Mouse (Mus musculus): Measurements from ENCODE around the gene Aldh1l1.
A peak's percentile ranks its signal among the peaks of the same experiment; 100 is the strongest.

Aldh1l1 gene

DNA sequence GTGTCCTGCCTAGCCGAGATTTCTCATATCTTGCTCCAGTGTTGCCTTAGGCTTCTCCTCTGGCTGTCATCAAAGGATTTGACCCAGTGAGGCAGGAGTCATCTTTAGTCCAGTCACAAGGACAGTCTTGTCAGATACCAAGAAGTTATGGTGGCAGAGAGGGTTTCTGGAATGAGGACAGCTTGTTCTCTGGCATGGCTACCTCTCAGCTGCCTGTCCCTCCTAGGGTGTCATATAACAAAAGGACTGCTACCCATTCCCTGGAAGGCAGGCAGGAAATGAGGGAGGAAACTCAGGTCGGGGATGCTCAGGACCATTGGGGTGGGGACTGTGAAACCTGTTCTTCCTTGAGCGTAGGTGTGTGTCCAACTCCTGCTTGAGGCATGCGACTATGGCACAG lies 14.1 kb upstream of the Aldh1l1 start:
- no peak for DNase-seq (ENCODE audit: low spot score)

DNA sequence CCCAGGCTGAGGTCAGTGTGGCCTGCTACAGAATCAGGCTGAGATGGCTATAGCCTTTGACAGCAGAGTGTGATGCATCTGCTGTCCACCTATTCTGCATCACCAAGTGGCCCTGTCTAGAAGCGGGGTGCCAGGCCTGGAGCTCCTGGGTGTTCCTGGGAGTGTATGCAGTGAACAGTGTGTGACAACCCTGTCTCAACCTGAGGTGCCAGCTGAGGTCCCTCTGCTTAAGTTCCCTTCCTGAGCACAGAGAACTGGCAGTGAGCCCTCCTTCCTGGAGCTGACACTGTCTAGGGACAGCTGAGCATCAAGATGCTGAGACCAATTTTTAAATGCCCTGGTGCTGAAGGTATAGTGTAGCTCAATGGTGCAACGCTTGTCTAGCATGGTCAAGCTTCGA lies 13.5 kb upstream of the Aldh1l1 start:
- DNase-seq (ENCODE audit: low spot score): no peak

DNA sequence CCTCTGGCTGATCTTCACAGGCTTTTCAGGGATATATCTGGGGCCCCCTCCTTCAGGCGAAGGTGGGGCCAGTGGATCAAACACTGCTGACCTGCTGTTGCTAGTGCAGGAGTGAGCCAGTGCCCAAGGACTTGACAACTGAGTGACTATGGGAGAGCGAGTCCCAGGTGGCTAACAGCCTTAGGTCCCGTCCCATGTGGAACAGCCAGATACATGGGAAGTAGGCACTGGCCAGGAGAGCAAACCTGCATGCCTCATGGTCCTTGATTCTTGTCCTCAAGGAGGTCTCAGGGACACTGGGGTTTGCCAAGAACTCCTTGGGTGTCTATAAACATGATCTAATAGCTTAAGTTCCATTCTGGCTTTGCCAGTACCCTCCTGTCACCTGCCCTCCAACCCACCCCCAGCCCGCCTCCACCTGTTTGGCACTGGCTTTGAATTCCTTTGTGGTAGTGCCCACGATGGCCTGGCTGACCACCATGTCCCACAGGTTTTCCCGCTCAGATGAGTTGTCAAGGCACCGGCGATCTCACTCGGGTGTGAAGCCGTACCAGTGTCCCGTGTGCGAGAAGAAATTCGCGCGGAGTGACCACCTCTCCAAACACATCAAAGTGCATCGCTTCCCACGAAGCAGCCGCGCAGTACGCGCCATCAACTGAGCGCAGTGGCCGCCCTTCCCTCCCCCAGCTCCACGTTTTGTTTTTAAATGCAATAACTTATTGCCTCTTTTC lies 12.4 kb upstream of the Aldh1l1 start:
- no peak for DNase-seq (ENCODE audit: low spot score)

DNA sequence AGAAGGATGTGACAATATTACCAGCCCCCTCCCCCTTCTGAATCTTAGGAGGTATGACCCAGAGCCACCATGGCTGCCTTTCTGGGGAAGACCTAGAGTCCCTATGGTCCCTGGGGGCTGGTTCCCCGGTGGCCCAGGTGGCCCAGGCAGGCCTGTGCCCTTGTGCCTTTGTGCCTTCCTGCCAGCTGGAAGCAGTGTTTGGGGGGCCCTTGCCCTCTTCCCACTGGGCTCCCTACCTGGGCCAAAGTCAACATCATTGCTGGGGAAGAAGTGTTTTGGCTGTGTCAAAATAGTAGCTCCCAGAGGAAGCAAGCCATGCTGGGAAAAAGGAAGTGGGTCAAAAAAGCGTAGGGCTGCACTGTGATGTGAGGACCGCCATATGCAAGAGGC lies 11.9 kb upstream of the Aldh1l1 start:
- DNase-seq (ENCODE audit: low spot score): no peak

DNA sequence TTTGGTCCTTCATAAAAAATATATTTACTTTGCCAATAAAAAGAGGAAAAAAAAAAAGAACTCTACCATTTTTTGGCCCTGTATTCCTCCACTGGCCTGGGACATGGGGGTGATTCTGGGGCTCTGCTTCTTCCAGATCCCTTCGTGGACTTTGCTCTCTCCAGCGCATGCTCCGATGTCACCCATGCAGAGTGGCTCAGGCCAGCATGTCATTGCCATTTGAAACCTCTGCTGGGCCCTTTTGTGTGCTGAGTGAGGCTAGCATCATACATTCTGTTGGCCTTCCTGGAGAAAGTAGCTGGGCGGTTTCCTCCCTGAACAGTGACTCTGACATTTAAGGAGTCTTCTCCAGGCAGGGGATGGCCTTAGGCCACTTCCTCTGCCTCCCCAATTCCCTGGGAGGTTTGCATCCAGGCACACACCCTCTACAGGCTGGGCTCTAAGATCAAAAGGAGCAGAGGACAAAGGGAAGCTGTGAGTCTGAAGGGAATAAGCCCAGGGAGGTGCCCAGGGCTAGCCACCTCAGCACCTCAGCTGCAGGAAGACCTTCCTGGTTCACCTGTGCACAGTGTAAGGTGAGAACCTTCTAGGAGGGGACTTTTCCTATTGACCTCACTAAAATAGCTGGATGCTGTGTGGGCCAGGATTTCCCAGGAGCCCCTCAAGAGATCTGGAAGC lies 10.9 kb upstream of the Aldh1l1 start:
- no peak for DNase-seq (ENCODE audit: low spot score)

DNA sequence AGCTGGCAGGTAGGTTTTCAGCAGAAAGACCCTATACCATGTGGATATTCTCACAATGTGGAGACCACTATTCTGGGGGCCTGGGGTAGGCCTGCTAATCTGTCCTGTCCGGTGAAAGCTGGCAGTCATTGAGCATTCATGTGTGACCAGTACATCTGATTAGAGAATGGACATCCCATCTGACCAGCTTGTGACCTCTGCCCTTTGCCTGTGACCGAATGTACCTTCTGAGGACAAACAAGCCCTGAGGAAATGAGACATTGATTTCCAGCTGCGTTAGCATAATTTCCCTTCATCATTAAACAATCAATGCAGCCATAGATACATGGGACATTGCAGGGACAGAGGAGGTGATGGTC lies 10.4 kb upstream of the Aldh1l1 start:
- DNase-seq (ENCODE audit: low spot score): no peak

DNA sequence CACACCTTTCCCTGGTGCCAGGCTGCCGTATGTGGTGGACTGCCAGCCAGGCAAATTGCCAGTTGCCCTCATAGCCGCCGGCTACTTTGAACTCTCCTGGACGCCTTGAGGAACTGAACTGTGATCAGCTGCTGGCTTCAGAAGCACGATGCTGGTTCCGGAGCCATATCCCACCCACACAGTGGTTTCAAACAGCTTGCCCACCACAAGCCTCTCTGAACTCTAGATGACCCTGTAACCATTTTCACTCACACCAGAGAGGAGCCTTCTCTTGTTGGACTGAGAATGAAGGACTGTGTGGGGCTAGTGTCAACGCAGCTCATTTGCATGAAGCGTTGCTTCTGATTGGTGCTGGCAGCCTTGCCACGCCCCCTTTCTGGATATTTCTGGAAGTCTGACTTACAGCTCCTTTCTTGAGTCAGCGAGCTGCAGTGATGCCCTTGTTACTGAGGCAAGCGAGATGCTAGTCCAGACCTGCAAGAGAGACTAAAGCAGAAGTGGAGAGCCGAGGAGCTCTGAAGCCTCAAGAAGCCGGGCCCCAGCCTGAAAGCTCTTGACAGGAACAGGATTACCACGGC lies 9.2 kb upstream of the Aldh1l1 start:
- no peak for DNase-seq (ENCODE audit: low spot score)

DNA sequence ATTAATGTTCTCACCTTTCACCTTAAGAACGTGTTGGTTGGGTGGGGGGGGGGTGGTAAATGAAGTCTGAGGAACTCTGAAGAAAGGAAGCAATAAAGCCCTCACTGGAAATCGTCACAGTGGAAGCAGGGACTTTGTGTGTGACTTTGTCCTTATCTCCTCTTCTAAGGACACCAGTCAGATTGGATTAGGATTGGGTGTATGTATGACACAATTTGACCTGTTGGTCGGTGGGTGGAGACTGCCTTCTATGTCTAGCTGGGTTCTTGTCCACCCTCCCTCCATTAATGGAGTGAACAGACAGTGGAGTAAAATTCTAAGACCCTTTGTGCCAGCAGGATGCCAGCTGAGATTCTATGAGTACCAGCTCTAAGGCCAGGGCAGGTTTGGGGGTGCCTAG lies 2.0 kb upstream of the Aldh1l1 start:
- DNase-seq (ENCODE audit: low spot score): no peak

DNA sequence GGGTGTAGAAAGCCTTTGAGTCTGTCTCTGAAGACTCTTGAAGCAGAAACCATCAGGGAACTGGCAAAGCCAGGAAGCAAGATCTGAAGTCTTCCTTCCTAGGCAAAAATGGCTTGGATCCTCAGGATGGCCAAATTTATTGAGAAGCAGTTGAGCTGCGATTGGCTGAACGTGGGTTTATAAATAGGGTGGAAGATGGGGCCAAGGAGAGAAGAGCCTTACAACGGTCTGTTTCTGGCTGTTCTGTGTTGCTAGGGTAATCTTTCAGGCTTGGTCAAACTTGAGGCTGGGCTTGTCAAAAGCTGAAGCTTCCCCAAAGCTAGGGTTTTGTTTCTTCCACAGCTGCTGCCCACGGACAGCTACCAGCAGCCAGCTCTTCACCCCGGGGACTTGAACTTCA lies 1.4 kb upstream of the Aldh1l1 start:
- DNase-seq (ENCODE audit: low spot score): no peak

DNA sequence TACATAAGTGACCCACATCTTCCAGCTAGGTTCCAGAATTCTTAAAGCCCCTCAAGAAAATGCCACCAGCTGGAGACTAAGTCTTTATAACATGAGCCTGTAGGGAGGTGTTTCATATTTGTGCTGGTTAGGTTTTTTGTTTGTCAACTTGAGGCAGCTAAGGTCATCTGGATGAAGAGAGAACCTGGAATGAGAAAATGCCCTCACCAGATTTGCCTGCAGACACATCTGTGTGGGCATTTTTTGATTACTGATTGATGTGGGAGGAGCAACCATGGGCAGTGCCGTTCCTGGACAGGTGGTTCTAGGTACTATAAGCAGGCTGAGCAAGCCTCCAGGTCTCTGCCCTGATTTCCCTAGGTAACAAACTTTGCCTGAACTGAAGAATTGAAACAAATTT lies 1.3 kb downstream of the Aldh1l1 start:
- DNase-seq (ENCODE audit: low spot score): no peak

DNA sequence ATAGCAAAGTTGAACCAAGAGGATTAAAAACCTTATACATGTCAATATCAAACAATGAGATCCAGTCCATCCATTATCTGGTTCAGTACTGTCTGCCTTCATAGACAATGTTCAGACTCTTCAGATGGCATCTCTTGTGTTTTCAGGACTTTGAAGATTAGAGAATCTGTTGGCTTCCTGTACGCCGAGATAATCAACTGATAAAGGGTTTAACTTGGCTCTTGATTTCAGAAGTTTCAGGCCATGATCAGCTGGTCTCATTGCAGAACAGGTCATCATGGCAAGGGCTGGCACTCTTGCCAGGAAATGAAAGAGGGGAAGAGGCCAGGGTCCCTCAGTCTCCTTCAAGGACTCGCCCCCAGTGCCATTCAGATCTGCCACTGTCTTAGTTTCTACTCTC lies 3.3 kb downstream of the Aldh1l1 start:
- DNase-seq (ENCODE audit: low spot score): no peak

DNA sequence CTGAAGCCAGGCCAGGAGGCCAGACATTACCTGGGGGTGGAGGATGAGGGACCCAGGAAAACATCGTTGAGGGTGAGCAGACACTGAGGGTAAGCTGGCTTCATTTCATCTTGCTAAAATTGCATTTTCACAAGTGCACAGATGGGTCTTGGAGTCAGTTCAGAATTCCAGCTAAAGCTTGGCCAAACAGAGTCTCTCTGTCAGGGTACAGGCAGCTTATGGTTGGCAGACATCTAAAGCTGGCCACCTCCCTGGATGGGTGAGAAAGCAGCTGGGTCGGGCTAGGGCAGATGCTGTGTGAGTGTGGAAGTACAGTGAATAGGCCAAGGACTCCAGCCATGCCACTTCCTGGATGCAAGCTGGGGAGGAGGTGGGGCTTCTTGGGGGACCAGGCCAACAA lies 4.7 kb downstream of the Aldh1l1 start:
- no peak for DNase-seq (ENCODE audit: low spot score)

DNA sequence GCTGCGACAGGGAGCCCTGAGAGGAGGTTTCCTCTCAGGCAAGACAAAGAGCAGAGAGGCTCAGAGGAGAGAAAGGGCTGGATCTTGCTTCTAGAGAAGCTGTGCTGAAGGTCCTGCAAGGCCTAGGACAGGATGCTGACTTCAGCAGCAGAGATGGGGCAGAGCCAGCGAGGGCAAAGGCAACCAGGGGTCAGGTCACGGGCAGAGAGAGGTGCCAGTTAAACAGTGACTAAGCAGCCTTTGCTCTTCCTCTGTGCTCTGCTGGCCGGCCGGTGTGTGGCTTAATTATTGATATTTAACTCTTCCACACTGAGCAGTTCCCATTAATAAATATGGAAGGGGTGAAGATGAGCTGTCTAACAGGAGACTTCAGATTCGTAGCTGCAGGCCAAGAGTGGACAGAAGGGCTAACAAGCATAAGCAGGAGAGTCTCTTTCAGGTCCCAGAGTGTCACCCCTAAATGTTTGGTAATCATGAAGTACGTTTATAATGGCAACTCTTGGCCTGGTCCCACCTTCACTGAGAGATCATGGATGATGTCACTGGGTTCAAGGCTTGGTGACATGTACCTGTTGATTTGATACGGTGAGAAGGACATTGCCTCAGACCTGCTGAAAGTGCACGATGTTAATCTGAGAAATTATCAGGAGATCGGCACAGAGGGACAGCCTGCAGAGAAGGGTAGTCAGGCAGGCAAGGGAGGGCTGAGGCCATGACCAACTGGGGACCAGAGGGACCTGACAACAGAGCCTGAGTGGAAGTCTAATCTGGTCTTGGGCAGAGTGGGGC lies 5.9 kb downstream of the Aldh1l1 start:
- peak; percentile 86 for DNase-seq (ENCODE audit: low spot score)

DNA sequence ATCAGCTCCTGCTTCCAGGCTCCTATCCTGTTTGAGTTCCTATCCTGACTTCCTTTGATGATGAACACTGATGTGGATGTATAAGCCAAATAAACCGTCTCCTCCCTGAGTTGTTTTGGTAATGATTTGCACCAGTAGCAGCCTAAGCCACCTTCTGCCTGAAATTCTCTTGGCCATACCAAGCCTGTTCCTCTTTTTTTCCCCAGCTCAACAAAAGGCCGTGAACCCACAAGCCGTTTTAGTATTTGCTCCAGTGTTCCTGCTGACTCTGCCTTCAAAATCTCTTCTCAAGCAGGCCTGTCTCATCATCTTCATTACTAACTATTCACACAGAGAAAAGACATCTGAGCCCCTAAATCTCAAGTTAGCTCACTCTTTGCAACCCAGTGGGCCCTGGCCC lies 7.9 kb downstream of the Aldh1l1 start:
- no peak for DNase-seq (ENCODE audit: low spot score)

DNA sequence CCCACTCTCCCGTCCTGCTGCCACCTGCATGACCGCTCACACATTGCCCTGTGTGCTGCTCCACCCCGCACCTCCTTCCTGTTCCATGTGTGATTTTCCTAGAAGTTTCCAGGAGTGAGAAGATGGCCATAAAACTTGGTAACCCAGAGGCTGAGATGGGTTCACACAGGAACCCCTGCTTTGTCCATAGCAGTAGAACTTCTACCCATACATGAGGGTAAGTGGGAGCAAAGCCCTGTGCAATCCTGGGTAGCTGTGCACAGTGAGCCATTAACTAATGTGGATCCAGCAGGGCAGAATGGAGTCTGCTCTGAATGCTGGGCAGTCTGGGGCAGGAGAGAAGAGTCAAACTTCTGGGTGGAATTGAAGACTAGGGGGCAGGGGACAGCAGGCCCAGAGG lies 8.3 kb downstream of the Aldh1l1 start:
- no peak for DNase-seq (ENCODE audit: low spot score)

DNA sequence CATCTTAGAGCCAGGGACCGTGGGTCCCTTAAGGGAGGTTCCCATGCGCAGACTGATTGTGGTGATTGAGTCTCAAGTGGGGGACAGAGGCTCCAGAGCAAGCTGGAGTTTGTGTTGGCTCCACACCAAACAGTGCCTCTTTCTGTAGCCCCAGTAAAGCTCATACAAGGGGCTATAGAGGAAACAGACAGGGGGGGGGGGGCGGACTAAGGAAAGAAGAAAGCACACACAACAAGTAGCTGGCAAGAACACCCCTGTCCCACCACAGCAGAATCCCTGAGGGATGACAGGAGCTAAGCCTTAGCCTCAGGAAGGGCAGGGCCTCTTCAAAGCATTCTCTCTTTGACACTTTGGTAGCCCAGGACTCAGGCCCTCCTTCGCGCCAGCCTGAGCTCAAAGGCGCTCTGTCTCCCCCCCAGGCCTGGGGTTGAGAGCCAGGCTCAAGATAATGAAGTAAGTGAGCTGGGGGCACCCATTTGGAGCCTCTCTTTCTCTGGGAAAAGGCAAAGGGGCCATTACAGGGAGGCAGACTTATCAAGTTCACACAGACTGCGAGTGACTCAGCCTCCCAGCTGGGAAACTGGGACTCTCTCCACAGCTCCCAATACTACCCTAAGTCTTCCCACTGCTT lies 9.2 kb downstream of the Aldh1l1 start:
- DNase-seq (ENCODE audit: low spot score): no peak

DNA sequence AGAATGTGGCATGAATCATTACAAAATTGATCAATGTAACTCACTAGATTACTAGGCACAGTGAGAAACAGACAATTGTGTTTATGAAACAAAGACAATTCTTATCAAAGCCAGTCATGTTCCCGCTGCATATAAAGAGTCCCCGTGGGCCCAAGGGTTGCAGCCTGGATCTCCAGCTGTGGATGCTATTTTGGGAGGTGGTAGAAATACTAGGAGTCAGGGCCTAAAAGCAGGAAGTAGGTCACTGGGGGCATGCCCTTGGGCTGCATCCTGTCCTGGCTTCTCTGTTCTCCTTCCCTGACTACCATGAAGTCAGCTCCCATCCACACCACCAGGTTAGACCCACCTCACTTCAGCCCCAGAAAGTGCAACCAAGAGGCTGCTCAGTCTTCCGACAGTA lies 10.0 kb downstream of the Aldh1l1 start:
- no peak for DNase-seq (ENCODE audit: low spot score)

DNA sequence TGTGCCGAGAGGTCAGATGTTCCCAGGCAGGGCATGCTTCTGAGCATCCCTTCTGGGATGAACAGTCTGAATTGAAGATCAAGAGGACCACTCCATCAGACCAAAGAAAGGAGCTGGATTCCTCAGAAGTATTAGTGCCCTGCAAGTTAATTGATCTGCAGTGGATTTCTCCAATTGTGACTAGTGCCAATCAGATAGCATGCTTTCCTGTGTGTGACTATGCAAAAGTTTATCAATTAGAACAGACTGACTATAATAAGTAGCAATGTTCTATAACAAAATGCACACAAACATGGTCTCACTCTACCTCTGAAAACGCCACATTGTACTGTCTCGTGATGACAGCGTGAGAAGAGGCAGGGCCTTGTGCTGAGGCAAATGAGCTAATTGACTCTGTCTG lies 13.3 kb downstream of the Aldh1l1 start:
- no peak for DNase-seq (ENCODE audit: low spot score)

DNA sequence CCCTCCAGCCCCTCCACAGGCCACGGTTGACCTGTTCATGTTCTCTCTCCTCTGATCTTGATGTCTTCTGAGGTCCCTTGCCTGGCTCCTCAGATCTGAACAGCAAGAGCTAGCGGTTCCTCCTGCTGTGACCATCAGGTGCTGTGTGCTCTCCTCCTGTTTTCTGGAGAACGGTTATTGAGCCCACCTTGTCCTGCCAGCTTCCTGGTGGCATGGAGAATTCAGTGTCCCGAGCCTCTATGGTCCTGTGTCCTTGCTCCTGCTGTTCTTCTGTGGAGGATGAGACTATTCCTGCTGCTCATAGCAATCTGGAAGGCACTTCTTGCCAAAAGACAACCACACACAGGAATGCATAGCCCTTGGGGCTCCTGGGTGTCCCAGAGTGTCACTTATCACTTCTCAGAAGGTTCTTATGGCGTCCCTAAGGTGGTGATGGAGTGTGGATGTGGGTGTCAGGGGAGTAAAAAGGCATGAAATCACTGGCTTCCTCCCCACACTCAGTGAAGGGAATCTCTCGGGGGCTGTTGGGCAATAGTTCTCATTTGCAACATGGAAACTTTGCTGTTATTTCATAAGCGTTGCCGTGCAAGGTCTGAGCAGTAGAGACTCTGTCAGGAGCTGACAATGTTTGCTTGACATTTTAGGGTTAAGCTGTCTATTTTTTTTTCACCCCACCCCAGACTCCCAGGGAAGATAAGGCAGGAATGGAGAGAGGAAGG lies 15.2 kb downstream of the Aldh1l1 start:
- DNase-seq (ENCODE audit: low spot score): no peak

DNA sequence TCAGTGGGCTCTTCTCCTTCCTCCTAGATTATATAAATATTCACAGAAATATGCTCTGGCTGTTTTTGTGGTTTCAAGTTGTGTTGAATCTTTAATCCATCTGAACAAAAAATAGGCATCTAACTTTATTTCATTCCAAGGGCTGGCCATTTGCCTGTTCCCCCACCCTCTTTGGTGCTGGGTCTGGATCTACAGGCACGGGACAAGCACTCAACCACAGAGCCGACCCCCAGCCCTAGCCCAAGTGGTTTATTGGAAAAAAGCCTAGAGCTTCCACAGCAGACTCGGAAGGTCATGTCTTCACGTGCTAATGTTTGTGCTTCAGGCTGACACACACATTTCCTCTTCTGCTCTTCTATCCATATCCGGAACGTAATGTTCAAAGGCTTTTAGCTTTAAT lies 19.7 kb downstream of the Aldh1l1 start:
- no peak for DNase-seq (ENCODE audit: low spot score)

DNA sequence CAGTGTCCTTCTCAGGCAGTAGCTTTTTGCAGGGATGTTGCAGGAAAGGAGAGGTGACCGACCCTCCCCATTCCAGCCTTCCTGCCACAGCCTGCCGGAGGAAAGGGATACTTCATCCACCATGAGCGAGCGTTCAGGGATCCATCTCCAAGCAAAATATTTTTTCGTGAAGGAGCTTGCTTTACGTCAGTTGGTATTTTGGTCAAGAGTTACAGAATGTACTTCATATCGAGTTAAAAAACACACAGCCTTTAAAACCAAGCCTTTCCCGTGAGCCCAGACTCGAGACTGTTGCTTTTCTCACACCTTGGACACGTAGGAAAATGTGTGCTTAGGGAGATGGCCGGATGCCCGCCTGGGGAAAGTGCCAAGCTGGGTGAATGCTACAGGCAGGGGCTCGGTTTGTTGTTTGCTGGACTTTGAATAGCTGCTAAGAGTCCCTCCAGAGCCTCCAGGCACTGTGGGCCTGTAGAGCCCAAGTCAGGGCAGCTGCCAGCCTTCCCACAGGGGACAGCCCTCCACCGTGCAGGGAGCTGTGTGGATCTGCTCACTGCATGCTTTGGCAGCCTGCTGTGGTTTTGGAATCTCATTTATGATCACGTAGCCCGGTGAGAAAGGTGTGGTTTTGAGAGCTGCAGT lies 20.6 kb downstream of the Aldh1l1 start:
- no peak for DNase-seq (ENCODE audit: low spot score)

All from yolk sac, embryonic 10.5 days (tissue).